Comparison of ENCODE assay signal across 8 mouse cellular contexts in genomic region chr16:55969147-55969546, GRCm38 (mm10). TPM values are rescaled to one million over a fixed set of nuclear protein-coding genes. Genes with fewer than 3 reads are reported as not detected.
A peak's percentile ranks its signal among the peaks of the same experiment; 100 is the strongest.
DNase-seq lines count a peak whose midpoint lies in the region; ATAC-seq and TF ChIP-seq lines count a peak whose summit lies in the region.

No protein-coding gene starts in this region.

- no peak for ATAC-seq in erythroblast, adult 5-6 weeks (replicated peaks; ENCODE audit: low FRiP score, poor library complexity, severe bottlenecking)

- peak overlapping the region; percentile 35; the same call in 1 of the 2 replicates for H3K27ac ChIP-seq in gastrocnemius, adult 2 months

- intact Hi-C loops in gastrocnemius, adult 2 months (cut with DNase I) = no loop called here
- intact Hi-C loops in gastrocnemius, postnatal 36 days (cut with DNase I) = no loop called here

- H3K4me3 ChIP-seq in gastrocnemius, adult 2 months = 0 out of 2 replicates have a peak overlapping the region, but pooled peaks have one; percentile 4

- peak; percentile 74 for TF ChIP-seq CTCF in gastrocnemius, adult 2 months (IDR thresholded peaks at IDR 0.05)

- peak; percentile 53 for DNase-seq in gastrocnemius, adult 2 months
- no peak for DNase-seq in gastrocnemius, postnatal 36 days
- DNase-seq in right cerebral cortex, postnatal 4 days = peak; percentile 32
- no peak for DNase-seq in right cerebral cortex, adult 18-20 months
- peak; percentile 27 for DNase-seq in embryo, embryonic 11.5 days (ENCODE audit: low read depth, low spot score)
- DNase-seq in lung, adult 18-20 months = peak; percentile 25 to 26
- peak; percentile 55 for DNase-seq in thymus, postnatal 36 days

RNA-seq across cellular contexts. Expression of gene Rpl24, which starts 3.1 kb away (rescaled TPM):
- 100 to 1,000 TPM; 585 to 675 TPM for total RNA-seq in gastrocnemius, adult 2 months (2021)
- total RNA-seq in gastrocnemius, postnatal 36 days (2021) = 100 to 1,000 TPM; 498 to 600 TPM
- total RNA-seq in erythroblast, adult 5-6 weeks (2015; ENCODE audit: low replicate concordance) = 383 and 432 TPM in 2 replicates
- 184 and 212 TPM in 2 replicates for total RNA-seq in erythroblast, adult 5-6 weeks (2017; ENCODE audit: low replicate concordance)

RNA-seq across cellular contexts. Expression of gene Zbtb11, which starts 4.5 kb away (rescaled TPM):
- 10 to 100 TPM; 12.4 to 13.0 TPM for total RNA-seq in gastrocnemius, adult 2 months (2021)
- 1 to 10 TPM; 9.1 to 9.6 TPM for total RNA-seq in gastrocnemius, postnatal 36 days (2021)
- total RNA-seq in erythroblast, adult 5-6 weeks (2015; ENCODE audit: low replicate concordance) = 21.1 and 24.5 TPM in 2 replicates
- total RNA-seq in erythroblast, adult 5-6 weeks (2017; ENCODE audit: low replicate concordance) = 33.2 and 35.2 TPM in 2 replicates

RNA-seq across cellular contexts. Expression of gene Cep97, which starts 34.5 kb away (rescaled TPM):
- 1 to 10 TPM; 5.8 to 6.3 TPM for total RNA-seq in gastrocnemius, adult 2 months (2021)
- total RNA-seq in gastrocnemius, postnatal 36 days (2021) = 1 to 10 TPM; 4.4 to 5.1 TPM
- 2.5 and 8.2 TPM in 2 replicates for total RNA-seq in erythroblast, adult 5-6 weeks (2015; ENCODE audit: low replicate concordance)
- total RNA-seq in erythroblast, adult 5-6 weeks (2017; ENCODE audit: low replicate concordance) = 1.5 and 2.2 TPM in 2 replicates

Comparison
In these comparisons a context has a peak if more than half of its experiments do, and no peak if none do; other contexts are left out.
1. DNase-seq: peak in gastrocnemius, adult 2 months (single experiment), right cerebral cortex, postnatal 4 days (single experiment), embryo, embryonic 11.5 days (single experiment), lung, adult 18-20 months (2 of 2) and thymus, postnatal 36 days (2 of 2); none in gastrocnemius, postnatal 36 days (0 of 2) and right cerebral cortex, adult 18-20 months (single experiment).